Mouse (Mus musculus) MEL (cell line): ENCODE measurements around the gene Mgp. TPM values are rescaled to one million over a fixed set of nuclear protein-coding genes. Genes with fewer than 3 reads are reported as not detected.

Experiments used
- DNase-seq: peaks from one replicate; pipeline ENCODE4 v3.0.0; 2011; ENCODE audit warnings: low read depth, low spot score
- H3K27ac ChIP-seq: 2 replicates; pipeline ENCODE4 v1.5.1; 2012; ENCODE audit warnings: low read depth, mild to moderate bottlenecking, control low read depth, low read length, moderate library complexity; ENCODE audit not compliant: control insufficient read depth
- H3K27me3 ChIP-seq, 2 experiments: fragments of 150-350 bp in 1 of 2; sonication (generic) in 1 of 2; 2 replicates each; pipeline ENCODE4 v1.6.1; 2012; ENCODE audit warnings: low read length in 2 of 2, mild to moderate bottlenecking in 2 of 2, improper control_type of control experiment in 1 of 2, moderate library complexity in 1 of 2; ENCODE audit not compliant: insufficient read depth in 2 of 2, control insufficient read depth in 1 of 2
- H3K36me3 ChIP-seq, 2 experiments: 2 replicates each; pipeline ENCODE4 v1.6.1; 2012 to 2014; ENCODE audit warnings: low read length in 2 of 2, improper control_type of control experiment in 1 of 2, inconsistent platforms in 1 of 2, mild to moderate bottlenecking in 1 of 2; ENCODE audit not compliant: insufficient read depth in 2 of 2, control insufficient read depth in 1 of 2
- H3K4me1 ChIP-seq, 2 experiments: fragments of 150-350 bp in 1 of 2; sonication (generic) in 1 of 2; 2 replicates each; pipeline ENCODE4 v1.6.1; 2012; ENCODE audit warnings: low read length in 2 of 2, improper control_type of control experiment in 1 of 2, mild to moderate bottlenecking in 1 of 2; ENCODE audit not compliant: insufficient read depth in 2 of 2, control insufficient read depth in 1 of 2
- H3K4me3 ChIP-seq, 2 experiments: fragments of 150-350 bp in 1 of 2; sonication (generic) in 1 of 2; 2 replicates each; pipeline ENCODE4 v1.5.1; 2012; ENCODE audit warnings: low read depth in 2 of 2, low read length in 2 of 2, mild to moderate bottlenecking in 2 of 2, moderate library complexity in 2 of 2, control low read depth in 1 of 2, improper control_type of control experiment in 1 of 2; ENCODE audit not compliant: control insufficient read depth in 1 of 2, insufficient read depth in 1 of 2
- H3K79me2 ChIP-seq: 2 replicates; pipeline ENCODE4 v1.6.1; 2012; ENCODE audit warnings: mild to moderate bottlenecking, low read length, moderate library complexity; ENCODE audit not compliant: control insufficient read depth, poor library complexity, insufficient read depth
- H3K9ac ChIP-seq: 2 replicates; pipeline ENCODE4 v1.6.1; 2012; ENCODE audit warnings: low read depth, mild to moderate bottlenecking, control low read depth, low read length, moderate library complexity; ENCODE audit not compliant: control insufficient read depth, poor library complexity, severe bottlenecking
- H3K9me3 ChIP-seq: fragments of 150-350 bp; sonication (generic); replicated peaks from 2 replicates; pipeline ENCODE4 v1.6.1; 2012; ENCODE audit warnings: mild to moderate bottlenecking, low read length, improper control_type of control experiment, moderate library complexity; ENCODE audit not compliant: insufficient read depth
- CHD1 ChIP-seq: IDR thresholded peaks from 2 replicates; pipeline ENCODE4 v1.6.1; 2012; ENCODE audit warnings: low read depth, mild to moderate bottlenecking, inconsistent platforms, low read length, improper control_type of control experiment
- CHD2 ChIP-seq: IDR thresholded peaks from 2 replicates; pipeline ENCODE4 v1.6.1; 2011; ENCODE audit warnings: low read length, improper control_type of control experiment
- CTCF ChIP-seq, 3 experiments: IDR thresholded peaks in 2 of 3; conservative IDR thresholded peaks in 1 of 3; 2 replicates each; pipeline ENCODE4 v1.5.1; 2011 to 2012; ENCODE audit warnings: low read length in 3 of 3, low read depth in 2 of 3, mild to moderate bottlenecking in 2 of 3, improper control_type of control experiment in 1 of 3, inconsistent platforms in 1 of 3, mixed read lengths in 1 of 3, moderate library complexity in 1 of 3; ENCODE audit not compliant: control insufficient read depth in 1 of 3, insufficient read depth in 1 of 3, poor library complexity in 1 of 3, severe bottlenecking in 1 of 3
- ELF1 ChIP-seq: IDR thresholded peaks from 2 replicates; pipeline ENCODE4 v1.6.1; 2014; ENCODE audit warnings: low read depth, mild to moderate bottlenecking, inconsistent platforms, low read length, improper control_type of control experiment, moderate library complexity
- EP300 ChIP-seq, 2 experiments: IDR thresholded peaks; 2 replicates each; pipeline ENCODE4 v1.6.1; 2011; ENCODE audit warnings: improper control_type of control experiment in 2 of 2, low read length in 2 of 2, low read depth in 1 of 2, mild to moderate bottlenecking in 1 of 2
- ETS1 ChIP-seq: IDR thresholded peaks from 2 replicates; pipeline ENCODE4 v1.6.1; 2012; ENCODE audit warnings: low read depth, mild to moderate bottlenecking, inconsistent platforms, low read length, improper control_type of control experiment, moderate library complexity
- GATA1 ChIP-seq: IDR thresholded peaks from 2 replicates; pipeline ENCODE4 v1.6.1; 2011; ENCODE audit warnings: low read depth, low read length, improper control_type of control experiment
- HCFC1 ChIP-seq: IDR thresholded peaks from 2 replicates; pipeline ENCODE4 v1.6.1; 2012; ENCODE audit warnings: low read depth, mild to moderate bottlenecking, inconsistent platforms, low read length, improper control_type of control experiment, moderate library complexity
- MAFK ChIP-seq: IDR thresholded peaks from 2 replicates; pipeline ENCODE4 v1.6.1; 2011; ENCODE audit warnings: low read depth, mild to moderate bottlenecking, low read length, improper control_type of control experiment, borderline replicate concordance
- MAZ ChIP-seq: IDR thresholded peaks from 2 replicates; pipeline ENCODE4 v1.6.1; 2012; ENCODE audit warnings: low read depth, mild to moderate bottlenecking, inconsistent platforms, low read length, improper control_type of control experiment
- MEF2A ChIP-seq: IDR thresholded peaks from 2 replicates; pipeline ENCODE4 v1.6.1; 2014; ENCODE audit warnings: low read depth, mild to moderate bottlenecking, inconsistent platforms, low read length, improper control_type of control experiment; ENCODE audit not compliant: poor library complexity, insufficient replicate concordance, severe bottlenecking; ENCODE audit errors: extremely low read depth
- MXI1 ChIP-seq: IDR thresholded peaks from 2 replicates; pipeline ENCODE4 v1.6.1; 2011; ENCODE audit warnings: mild to moderate bottlenecking, low read depth, low read length, improper control_type of control experiment
- POLR2AphosphoS5 ChIP-seq: IDR thresholded peaks from 2 replicates; pipeline ENCODE4 v1.6.1; 2012; ENCODE audit warnings: low read depth, borderline replicate concordance, mild to moderate bottlenecking, inconsistent platforms, low read length, moderate library complexity, mixed read lengths
- RAD21 ChIP-seq: IDR thresholded peaks from 2 replicates; pipeline ENCODE4 v1.6.1; 2011; ENCODE audit warnings: mild to moderate bottlenecking, low read depth, low read length, improper control_type of control experiment
- SMC3 ChIP-seq: IDR thresholded peaks from 2 replicates; pipeline ENCODE4 v1.6.1; 2011; ENCODE audit warnings: low read depth, low read length, improper control_type of control experiment
- TBP ChIP-seq: IDR thresholded peaks from 2 replicates; pipeline ENCODE4 v1.8.0; 2011; ENCODE audit warnings: low read depth, low read length, improper control_type of control experiment
- UBTF ChIP-seq: IDR thresholded peaks from 2 replicates; pipeline ENCODE4 v1.6.1; 2012; ENCODE audit warnings: low read depth, mild to moderate bottlenecking, inconsistent platforms, low read length, improper control_type of control experiment, moderate library complexity, borderline replicate concordance; ENCODE audit not compliant: insufficient read depth
- USF2 ChIP-seq, 2 experiments: IDR thresholded peaks; 2 replicates each; pipeline ENCODE4 v1.6.1; 2011 to 2012; ENCODE audit warnings: improper control_type of control experiment in 2 of 2, low read length in 2 of 2, borderline replicate concordance in 1 of 2, inconsistent platforms in 1 of 2, low read depth in 1 of 2, mild to moderate bottlenecking in 1 of 2; ENCODE audit not compliant: insufficient read depth in 1 of 2
- ZNF384 ChIP-seq: IDR thresholded peaks from 2 replicates; pipeline ENCODE4 v1.6.1; 2012; ENCODE audit warnings: low read depth, mild to moderate bottlenecking, inconsistent platforms, low read length, improper control_type of control experiment
- polyA plus RNA-seq, 2 experiments: library from polyadenylated mRNA; stranded (reverse) in 1 of 2; unstranded in 1 of 2; fragments of >175 nt in 1 of 2; fragments of >200 nt in 1 of 2; gene quantifications; 2 replicates each; pipeline versions ENCODE4 v1.2.1 to v1.2.4; 2012; ENCODE audit warnings: low replicate concordance in 2 of 2, low read depth in 1 of 2; ENCODE audit not compliant: insufficient read length in 2 of 2, insufficient read depth in 1 of 2, missing spikeins in 1 of 2
- total RNA-seq: library from RNA; depleted of rRNA; stranded (reverse); fragments of 300-350 nt; gene quantifications from 2 replicates; pipeline ENCODE4 v1.2.3, GENCODE M21; 2012

Gene Mgp
- total and polyA plus RNA-seq, 3 experiments = not detected

DNA sequence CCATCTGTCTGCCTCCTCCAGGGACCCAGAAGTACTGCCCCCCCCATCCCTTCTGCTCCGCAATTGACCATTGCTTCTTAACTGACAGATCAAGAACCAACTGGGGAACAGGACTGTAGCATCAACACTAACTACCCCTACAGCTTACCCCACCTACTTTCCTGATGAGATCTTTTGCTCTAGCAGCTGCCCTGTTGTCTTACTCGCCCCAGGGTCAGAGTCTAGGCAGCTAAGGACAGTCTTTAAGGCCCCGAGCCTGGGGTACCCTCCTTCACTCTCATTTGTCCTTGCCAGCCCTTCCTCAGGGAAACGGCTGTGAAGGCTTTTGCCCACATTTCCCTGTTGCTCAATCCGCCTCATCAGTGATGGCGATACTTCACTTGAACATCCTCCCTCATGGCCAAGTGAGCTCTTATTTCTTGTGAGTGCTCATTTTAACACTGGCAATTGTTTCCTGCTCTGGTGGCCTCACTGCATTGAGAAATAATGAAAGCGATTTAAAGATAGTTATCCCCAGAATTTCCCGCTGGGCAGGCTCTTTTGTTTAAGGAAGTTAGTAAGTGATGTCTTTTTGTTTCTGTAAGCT is 28.4 kb upstream of the Mgp start:
- H3K27me3 ChIP-seq = no peaks in the 10 kb centered on the region
- H3K9me3 ChIP-seq = no peaks in the 10 kb centered on the region
- TF ChIP-seq RAD21 (no peak), ELF1 (no peak), UBTF (no peak), POLR2AphosphoS5 (no peak), EP300 (IDR thresholded peaks at IDR 0.05; ENCODE audit: low read depth in 1 of 2, low read length in 2 of 2) (no peak), CTCF (IDR thresholded peaks at IDR 0.05 in 2 of 3, conservative IDR thresholded peaks at IDR 0.05 in 1 of 3; ENCODE audit: control insufficient read depth in 1 of 3, insufficient read depth in 1 of 3, low read depth in 2 of 3, low read length in 3 of 3, poor library complexity in 1 of 3, severe bottlenecking in 1 of 3) (no peak), SMC3 (no peak), MEF2A (no peak), CHD1 (no peak), USF2 (IDR thresholded peaks at IDR 0.05; ENCODE audit: borderline replicate concordance in 1 of 2, insufficient read depth in 1 of 2, low read depth in 1 of 2, low read length in 2 of 2) (no peak), TBP (no peak), MAFK (no peak), CHD2 (no peak), MAZ (no peak), ZNF384 (no peak), HCFC1 (no peak)
- TF ChIP-seq, all 39 proteins: peak for 0
- H3K36me3 ChIP-seq = peaks cover 0 to 19% of the 10 kb centered on the region in 2 experiments; a peak in 2 of 4 replicates
- no peak for DNase-seq
- no peaks in the 10 kb centered on the region for H3K79me2 ChIP-seq
- no peak overlapping the region for H3K4me3 ChIP-seq
- peaks cover 3 to 18% of the 10 kb centered on the region in 2 experiments; a peak in 3 of 4 replicates for H3K4me1 ChIP-seq
- H3K27ac ChIP-seq = no peak overlapping the region
- no peak overlapping the region for H3K9ac ChIP-seq

DNA sequence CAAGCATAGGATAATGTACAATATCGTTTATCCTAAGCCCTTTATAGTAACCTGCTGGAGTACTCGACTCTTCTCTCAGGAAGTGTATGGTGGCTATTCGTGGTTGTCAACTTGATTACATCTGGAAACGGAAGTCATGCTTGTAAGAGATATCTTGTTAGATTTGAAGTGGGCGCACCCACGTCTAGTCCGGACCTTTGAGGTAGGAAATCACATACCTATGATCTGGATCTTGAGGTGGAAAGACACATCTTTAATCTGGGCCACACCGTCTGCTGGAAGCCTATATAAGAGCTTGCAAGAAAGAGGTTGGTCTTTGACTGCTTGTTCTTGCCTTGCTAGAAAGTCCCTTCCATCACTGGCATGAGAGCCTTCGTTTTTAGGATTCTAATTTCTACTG is 26.9 kb upstream of the Mgp start:
- DNase-seq = no peak
- Histone ChIP-seq H3K79me2 (no peaks in the 10 kb centered on the region), H3K36me3 (peaks cover 0 to 19% of the 10 kb centered on the region in 2 experiments; a peak in 2 of 4 replicates), H3K9ac (no peak overlapping the region), H3K4me3 (no peak overlapping the region), H3K27me3 (no peaks in the 10 kb centered on the region), H3K4me1 (peaks cover 3 to 19% of the 10 kb centered on the region in 2 experiments; a peak in 3 of 4 replicates), H3K9me3 (no peaks in the 10 kb centered on the region), H3K27ac (no peak overlapping the region)
- TF ChIP-seq MXI1 (no peak), EP300 (IDR thresholded peaks at IDR 0.05; ENCODE audit: low read depth in 1 of 2, low read length in 2 of 2) (0 out of 4 replicates have a peak, but pooled peaks of 1 of the 2 experiments have one; percentile 9), GATA1 (0 out of 2 replicates have a peak, but pooled peaks have one; percentile 21), ETS1 (no peak)
